Mouse (Mus musculus) spleen, adult 2 months (tissue): Measurements from ENCODE around the gene Nup205.

Experiments used
- CTCF ChIP-seq: fragments of 200-500 bp; IDR thresholded peaks from 2 replicates; pipeline ENCODE4 v1.5.1; 2011; ENCODE audit warnings: mild to moderate bottlenecking, inconsistent platforms; ENCODE audit not compliant: insufficient read depth, insufficient read length, insufficient replicate concordance; ENCODE audit errors: extremely low read depth
- POLR2A ChIP-seq: fragments of 200-500 bp; IDR thresholded peaks from 2 replicates; pipeline ENCODE4 v1.6.1; 2011; ENCODE audit warnings: low read depth, low read length, inconsistent platforms

GRCm38 (mm10) chr6:35268711-35269110 lies 91.5 kb downstream of the Nup205 start:
- TF ChIP-seq POLR2A (no peak), CTCF (no peak)
